Mouse (Mus musculus) midbrain, embryonic 14.5 days (tissue): ENCODE results near the gene Brms1l. TPM values are rescaled to one million over a fixed set of nuclear protein-coding genes. Genes with fewer than 3 reads are reported as not detected.

Experiments used
- ATAC-seq: fragments of 200-750 bp; cut with Nextera tagmentation; 2 replicates; pipeline ENCODE4 v1.8.0; 2017; ENCODE audit warnings: moderate number of reproducible peaks, moderate library complexity; ENCODE audit not compliant: low FRiP score, low TSS enrichment
- DNase-seq: peaks from one replicate; pipeline ENCODE4 v3.0.0-alpha.2; 2015
- H3K27ac ChIP-seq: fragments of 300-500 bp; sonication (generic); replicated peaks from 2 replicates; pipeline ENCODE4 v1.5.1; 2014; ENCODE audit warnings: mild to moderate bottlenecking, low read depth, low read length, moderate library complexity
- H3K27me3 ChIP-seq: fragments of 300-500 bp; sonication (generic); 2 replicates; pipeline ENCODE4 v1.6.1; 2014; ENCODE audit warnings: low read length, control low read depth, mixed read lengths; ENCODE audit not compliant: control insufficient read depth, insufficient read depth
- H3K36me3 ChIP-seq: fragments of 300-500 bp; sonication (generic); 2 replicates; pipeline ENCODE4 v1.6.1; 2014; ENCODE audit warnings: low read length, control low read depth; ENCODE audit not compliant: control insufficient read depth, insufficient read depth
- H3K4me1 ChIP-seq: fragments of 300-500 bp; sonication (generic); 2 replicates; pipeline ENCODE4 v1.6.1; 2014; ENCODE audit warnings: mild to moderate bottlenecking, antibody characterized with exemption, low read length, control low read depth; ENCODE audit not compliant: control insufficient read depth, insufficient read depth
- H3K4me2 ChIP-seq: fragments of 300-500 bp; sonication (generic); 2 replicates; pipeline ENCODE4 v1.6.1; 2014; ENCODE audit warnings: mild to moderate bottlenecking, low read length, moderate library complexity
- H3K4me3 ChIP-seq: fragments of 300-500 bp; sonication (generic); replicated peaks from 2 replicates; pipeline ENCODE4 v1.5.1; 2014; ENCODE audit warnings: low read depth, low read length
- H3K9ac ChIP-seq: fragments of 300-500 bp; sonication (generic); replicated peaks from 2 replicates; pipeline ENCODE4 v1.6.1; 2014; ENCODE audit warnings: mild to moderate bottlenecking, low read length, moderate library complexity
- H3K9me3 ChIP-seq: fragments of 300-500 bp; sonication (generic); 2 replicates; pipeline ENCODE4 v1.6.1; 2016; ENCODE audit warnings: low read length, control low read depth, mixed read lengths; ENCODE audit not compliant: control insufficient read depth
- WGBS: fragments of 180-500 bp; shearing (Covaris S2); extraction: QIAGEN DNeasy Blood & Tissue Kit; methylation state at CpG from one replicate; pipeline ENCODE4 v1.1.7; 2014; 5-methylcytosine and 5-hydroxymethylcytosine counted together
- polyA plus RNA-seq: library from polyadenylated mRNA; unstranded; fragments of >200 nt; fragmentation: Nextera tagmentation; extraction: Ambion mirVana; gene quantifications from 2 replicates; pipeline ENCODE4 v1.2.1, GENCODE M21; 2014

The Brms1l gene
- polyA plus RNA-seq, 1 experiment from 2014 or later, result 40.5 TPM

DNA sequence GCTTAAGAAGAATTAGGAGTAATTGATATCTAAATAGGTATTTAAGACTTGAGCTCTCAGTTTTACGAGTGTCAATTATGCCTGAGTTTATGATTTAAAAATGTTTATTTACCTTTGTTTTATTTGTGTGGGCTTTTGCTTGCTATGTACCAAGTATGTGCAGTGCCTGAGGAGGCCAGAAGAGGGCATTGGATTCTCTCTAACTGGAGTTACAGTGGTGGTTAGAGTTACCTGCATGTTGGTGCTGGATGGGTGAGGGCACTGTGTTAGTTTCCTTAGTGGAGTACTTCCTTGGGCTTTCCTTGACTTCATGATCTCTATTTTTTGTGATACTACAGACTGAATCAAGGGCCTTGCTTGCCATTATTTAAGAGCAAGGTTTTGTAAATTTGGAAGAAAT, 10.6 kb downstream of the Brms1l start:
- Histone ChIP-seq H3K27me3 (no peaks in the 10 kb centered on the region), H3K4me1 (no peaks in the 10 kb centered on the region), H3K9me3 (0 out of 2 replicates have a peak, but pooled peaks cover 7% of the 10 kb centered on the region), H3K27ac (no peak overlapping the region), H3K4me2 (no peak overlapping the region), H3K4me3 (no peak overlapping the region), H3K9ac (no peak overlapping the region), H3K36me3 (peaks cover 44% of the 10 kb centered on the region)
- 69% methylated on average over 1 of the region's 1 CpGs for WGBS
- ATAC-seq (no peak), DNase-seq (peak; percentile 69)

DNA sequence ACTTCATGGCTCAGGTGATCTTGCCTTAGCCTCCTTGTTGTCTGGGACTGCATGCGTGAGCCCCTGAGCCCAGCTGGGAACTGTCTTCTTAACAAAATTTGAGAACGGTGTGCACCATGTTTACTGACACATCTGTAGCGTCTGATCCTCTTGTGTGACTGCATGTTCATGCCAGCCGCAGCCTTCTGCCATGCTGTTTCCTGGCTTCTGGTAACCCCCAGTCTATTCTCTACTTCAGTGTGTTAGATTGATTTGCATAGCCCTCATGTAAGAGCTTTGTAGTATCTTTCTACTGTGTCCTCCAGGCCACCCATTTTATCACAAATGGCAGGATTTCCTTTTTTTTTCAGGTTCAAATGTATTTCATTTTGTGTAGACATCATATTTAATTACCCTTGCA, 11.7 kb downstream of the Brms1l start:
- 0 out of 2 replicates have a peak, but pooled peaks cover 7% of the 10 kb centered on the region for H3K9me3 ChIP-seq
- WGBS, result 99% methylated on average over 4 of the region's 4 CpGs
- no peaks in the 10 kb centered on the region for H3K4me1 ChIP-seq
- no peak overlapping the region for H3K4me2 ChIP-seq
- no peak overlapping the region for H3K27ac ChIP-seq
- peaks cover 42% of the 10 kb centered on the region for H3K36me3 ChIP-seq
- ATAC-seq (no peak), DNase-seq (no peak)
- no peak overlapping the region for H3K9ac ChIP-seq
- H3K4me3 ChIP-seq, result no peak overlapping the region
- no peaks in the 10 kb centered on the region for H3K27me3 ChIP-seq

DNA sequence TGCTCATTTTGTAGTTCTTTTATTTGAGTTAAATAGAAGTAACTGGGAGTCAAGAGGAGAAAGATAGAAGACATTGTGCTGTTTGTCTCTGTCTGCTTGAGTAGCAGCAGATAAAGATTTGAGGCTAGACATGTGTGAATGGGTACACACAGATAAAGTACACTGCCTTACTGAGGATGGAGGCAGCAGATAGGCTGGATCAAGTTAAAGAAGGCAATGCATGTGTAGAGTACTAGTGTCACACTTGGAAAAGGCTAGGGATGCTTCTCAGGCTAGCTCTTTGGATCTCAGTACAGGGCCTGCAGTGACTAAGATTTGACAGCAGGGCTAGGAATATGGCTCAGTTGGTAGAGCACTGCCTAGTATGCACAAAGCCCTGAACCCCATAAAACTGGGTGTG, 14.5 kb downstream of the Brms1l start:
- H3K4me1 ChIP-seq, result no peaks in the 10 kb centered on the region
- H3K36me3 ChIP-seq, result peaks cover 31% of the 10 kb centered on the region
- no peak overlapping the region for H3K4me3 ChIP-seq
- no peak overlapping the region for H3K9ac ChIP-seq
- H3K9me3 ChIP-seq, result 0 out of 2 replicates have a peak, but pooled peaks cover 7% of the 10 kb centered on the region
- ATAC-seq, result no peak
- no peaks in the 10 kb centered on the region for H3K27me3 ChIP-seq
- no peak for DNase-seq
- H3K4me2 ChIP-seq, result no peak overlapping the region
- H3K27ac ChIP-seq, result no peak overlapping the region

DNA sequence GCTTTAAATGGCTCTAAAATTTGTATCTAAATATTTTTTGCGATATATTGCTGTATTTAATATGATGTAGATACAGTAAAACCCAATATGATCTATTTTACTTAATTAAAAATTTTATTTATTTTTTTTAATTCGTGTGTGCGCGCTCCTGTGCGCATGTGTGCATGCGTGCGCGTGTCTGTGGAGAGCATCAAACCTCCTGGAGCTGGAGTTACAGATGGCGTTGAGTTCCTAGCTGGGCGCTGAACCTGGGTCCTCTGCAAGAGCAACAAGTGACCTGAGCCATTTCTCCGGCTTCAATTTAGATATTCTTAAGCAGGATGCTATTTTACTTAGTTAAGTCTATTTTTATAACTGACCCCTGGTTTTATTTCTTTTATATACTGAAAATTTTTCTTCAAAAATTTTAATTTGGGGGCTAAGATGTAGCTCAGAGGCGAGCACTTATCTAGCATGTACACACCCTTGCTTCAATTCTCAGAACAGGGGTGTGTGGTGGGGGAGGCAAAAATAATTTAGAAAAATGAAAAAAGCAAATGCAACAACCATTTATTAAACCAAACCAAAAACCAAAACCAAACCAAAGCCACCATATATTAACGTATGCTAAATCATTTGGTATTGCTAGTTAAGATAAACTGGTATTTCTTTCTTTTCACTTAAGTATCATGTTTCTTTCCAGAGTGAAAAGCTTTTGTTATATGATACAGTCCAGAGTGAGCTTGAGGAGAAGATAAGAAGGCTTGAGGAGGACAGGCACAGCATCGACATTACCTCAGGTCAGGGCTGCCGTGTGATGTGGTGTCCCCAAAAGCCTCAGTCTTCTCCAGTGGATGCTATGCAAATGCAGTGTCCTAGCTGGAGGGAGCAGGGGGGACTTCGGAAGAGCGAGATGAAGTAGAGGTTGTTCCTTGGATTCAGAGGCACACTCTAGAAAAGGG, 23.6 kb downstream of the Brms1l start:
- ATAC-seq, result no peak
- Histone ChIP-seq H3K4me2 (no peak overlapping the region), H3K9me3 (peaks cover 6% of the 10 kb centered on the region; the same call in 1 of the 2 replicates), H3K9ac (no peak overlapping the region), H3K4me1 (no peaks in the 10 kb centered on the region), H3K27ac (no peak overlapping the region), H3K36me3 (peaks cover 54% of the 10 kb centered on the region), H3K27me3 (no peaks in the 10 kb centered on the region), H3K4me3 (no peak overlapping the region)
- no peak for DNase-seq
- WGBS, result 96% methylated on average over 17 of the region's 17 CpGs

DNA sequence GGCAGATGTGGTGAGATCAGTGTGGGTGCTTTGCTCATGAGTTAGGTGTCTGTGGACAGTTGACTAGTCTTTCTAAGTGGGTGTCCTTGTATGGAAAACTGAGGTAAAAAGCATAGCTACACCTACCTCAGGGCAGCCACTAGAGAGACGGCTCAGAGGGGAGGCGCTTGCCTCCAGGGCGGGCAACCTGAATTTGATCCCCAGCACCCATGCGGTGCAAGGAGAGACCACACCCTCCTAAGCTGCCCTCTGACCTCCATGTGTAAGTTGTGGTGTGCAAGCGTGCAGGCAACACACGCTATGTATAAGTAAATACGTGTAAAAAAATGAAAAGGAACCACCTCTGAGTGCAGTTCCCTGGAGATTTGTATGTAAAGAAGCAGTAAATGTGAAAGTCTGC, 24.5 kb downstream of the Brms1l start:
- Histone ChIP-seq H3K4me1 (no peaks in the 10 kb centered on the region), H3K36me3 (peaks cover 58% of the 10 kb centered on the region), H3K9me3 (peaks cover 6% of the 10 kb centered on the region; the same call in 1 of the 2 replicates), H3K4me3 (no peak overlapping the region), H3K27ac (no peak overlapping the region), H3K4me2 (no peak overlapping the region), H3K27me3 (no peaks in the 10 kb centered on the region), H3K9ac (no peak overlapping the region)
- DNase-seq, result no peak
- ATAC-seq, result no peak
- WGBS, result 91% methylated on average over 7 of the region's 7 CpGs

DNA sequence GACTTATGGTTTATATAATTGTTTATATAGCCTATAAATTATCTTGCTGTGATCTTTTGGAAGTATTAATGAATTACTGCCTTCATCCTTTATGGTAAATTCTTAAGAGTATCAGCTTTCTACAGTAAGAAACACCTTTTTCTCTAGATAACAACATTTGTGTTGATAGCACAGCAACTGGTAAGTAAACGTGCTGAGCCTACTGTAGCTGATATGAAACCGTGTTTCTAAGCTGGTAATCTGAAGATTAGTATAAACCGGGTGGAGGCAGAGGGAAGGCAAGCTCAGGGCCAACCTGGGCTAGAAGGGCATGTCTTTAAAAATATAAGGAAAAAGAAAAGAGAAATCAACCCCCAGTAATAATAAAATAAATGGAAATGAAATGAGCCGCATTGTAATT, 31.6 kb downstream of the Brms1l start:
- H3K4me3 ChIP-seq, result no peak overlapping the region
- ATAC-seq (no peak), DNase-seq (no peak)
- peaks cover 60% of the 10 kb centered on the region for H3K36me3 ChIP-seq
- no peak overlapping the region for H3K9ac ChIP-seq
- no peaks in the 10 kb centered on the region for H3K27me3 ChIP-seq
- WGBS, result 98% methylated on average over 4 of the region's 4 CpGs
- H3K4me1 ChIP-seq, result no peaks in the 10 kb centered on the region
- H3K27ac ChIP-seq, result no peak overlapping the region
- no peaks in the 10 kb centered on the region for H3K9me3 ChIP-seq
- no peak overlapping the region for H3K4me2 ChIP-seq

DNA sequence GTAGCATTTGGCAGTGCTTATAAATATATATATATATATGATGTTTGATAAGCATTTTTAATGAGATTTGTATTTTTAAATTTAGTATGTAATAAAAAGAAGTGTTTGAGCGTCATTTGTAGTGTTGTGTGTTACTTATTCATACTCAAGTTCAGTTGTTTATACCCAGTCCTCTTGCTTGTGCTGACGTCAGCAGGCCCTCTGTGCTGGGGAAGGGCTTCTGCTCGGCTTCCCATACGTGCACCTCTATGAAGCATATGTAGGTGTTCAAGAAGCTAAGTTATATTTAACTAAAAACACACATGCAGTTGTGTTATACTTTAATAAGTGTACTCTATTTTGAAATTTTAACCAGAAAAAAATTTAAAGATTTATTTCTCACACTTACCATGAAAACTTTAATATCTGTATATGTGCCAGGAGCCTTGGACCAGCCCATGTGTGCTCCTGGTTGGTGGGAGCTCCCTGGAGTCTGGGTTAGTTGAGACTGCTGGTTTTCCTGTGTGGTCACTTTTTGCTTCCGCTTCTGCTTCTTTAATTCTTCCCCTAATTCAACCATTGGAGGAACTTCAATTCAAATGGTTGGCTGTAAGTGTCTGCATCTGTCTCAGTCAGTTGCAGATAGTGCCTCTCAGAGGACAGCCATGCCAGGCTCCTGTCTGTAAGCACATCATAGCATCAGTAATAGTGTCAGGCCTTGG, 33.6 kb downstream of the Brms1l start:
- WGBS, result 94% methylated on average over 5 of the region's 5 CpGs
- Histone ChIP-seq H3K4me3 (no peak overlapping the region), H3K9ac (no peak overlapping the region), H3K4me2 (no peak overlapping the region), H3K27ac (no peak overlapping the region), H3K9me3 (no peaks in the 10 kb centered on the region), H3K4me1 (no peaks in the 10 kb centered on the region), H3K27me3 (no peaks in the 10 kb centered on the region), H3K36me3 (peaks cover 53% of the 10 kb centered on the region)
- ATAC-seq (no peak), DNase-seq (no peak)

DNA sequence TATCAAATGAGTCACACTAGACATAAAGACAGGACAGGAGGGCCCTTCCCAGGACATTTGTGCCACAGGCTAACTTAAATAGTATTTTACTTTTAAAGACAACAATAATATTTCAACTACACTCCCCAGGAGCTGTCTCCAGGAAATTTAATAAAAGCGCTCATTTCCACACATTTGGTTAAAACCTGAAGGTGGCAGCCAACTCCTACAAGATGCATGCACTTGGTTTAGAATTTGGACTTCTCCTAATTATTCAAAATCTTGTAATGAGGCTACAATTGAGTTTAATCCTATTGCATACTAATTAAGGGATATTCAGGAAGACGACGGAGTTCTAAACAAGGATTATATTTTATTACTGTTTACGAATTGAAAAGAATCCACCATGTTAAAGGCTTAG, 49.3 kb downstream of the Brms1l start:
- H3K9me3 ChIP-seq, result no peaks in the 10 kb centered on the region
- ATAC-seq, result no peak
- H3K4me1 ChIP-seq, result no peaks in the 10 kb centered on the region
- no peaks in the 10 kb centered on the region for H3K36me3 ChIP-seq
- no peak overlapping the region for H3K4me3 ChIP-seq
- no peak overlapping the region for H3K9ac ChIP-seq
- no peak overlapping the region for H3K27ac ChIP-seq
- H3K27me3 ChIP-seq, result no peaks in the 10 kb centered on the region
- DNase-seq, result peak; percentile 67
- no peak overlapping the region for H3K4me2 ChIP-seq
- 64% methylated on average over 4 of the region's 4 CpGs for WGBS
